Mouse (Mus musculus) hindbrain, embryonic 14.5 days (tissue): ENCODE data around the gene Ubc. TPM values are rescaled to one million over a fixed set of nuclear protein-coding genes. Genes with fewer than 3 reads are reported as not detected.
"Not testable (repeated sequence)": the region's sequence is repeated elsewhere in the genome, so short reads cannot be mapped to it uniquely, and the experiment has no call there.

Experiments
- ATAC-seq: fragments of 200-750 bp; cut with Nextera tagmentation; 2 replicates; pipeline ENCODE4 v1.8.0; 2017; ENCODE audit warnings: moderate number of reproducible peaks, mild to moderate bottlenecking, moderate TSS enrichment, moderate library complexity; ENCODE audit not compliant: low FRiP score
- DNase-seq: peaks from one replicate; pipeline ENCODE4 v3.0.0-alpha.2; 2015; ENCODE audit warnings: low spot score
- H3K27ac ChIP-seq: fragments of 300-500 bp; sonication (generic); 2 replicates; pipeline ENCODE4 v1.5.1; 2014; ENCODE audit warnings: mild to moderate bottlenecking, moderate library complexity
- H3K27me3 ChIP-seq: fragments of 300-500 bp; sonication (generic); 2 replicates; pipeline ENCODE4 v1.6.1; 2014; ENCODE audit warnings: mild to moderate bottlenecking, low read length, mixed read lengths; ENCODE audit not compliant: control insufficient read depth, insufficient read depth
- H3K36me3 ChIP-seq: fragments of 300-500 bp; sonication (generic); replicated peaks from 2 replicates; pipeline ENCODE4 v1.6.1; 2014; ENCODE audit not compliant: control insufficient read depth, insufficient read depth
- H3K4me1 ChIP-seq: fragments of 300-500 bp; sonication (generic); replicated peaks from 2 replicates; pipeline ENCODE4 v1.6.1; 2014; ENCODE audit warnings: antibody characterized with exemption, low read length, mixed read lengths; ENCODE audit not compliant: control insufficient read depth, insufficient read depth
- H3K4me2 ChIP-seq: fragments of 300-500 bp; sonication (generic); replicated peaks from 2 replicates; pipeline ENCODE4 v1.6.1; 2014; ENCODE audit warnings: mild to moderate bottlenecking, moderate library complexity
- H3K4me3 ChIP-seq: fragments of 300-500 bp; sonication (generic); replicated peaks from 2 replicates; pipeline ENCODE4 v1.5.1; 2014; ENCODE audit warnings: mild to moderate bottlenecking, low read length
- H3K9ac ChIP-seq: fragments of 300-500 bp; sonication (generic); 2 replicates; pipeline ENCODE4 v1.6.1; 2014
- H3K9me3 ChIP-seq: fragments of 300-500 bp; sonication (generic); 2 replicates; pipeline ENCODE4 v1.6.1; 2016; ENCODE audit warnings: low read length; ENCODE audit not compliant: control insufficient read depth
- WGBS: fragments of 180-500 bp; shearing (Covaris S2); extraction: QIAGEN DNeasy Blood & Tissue Kit; methylation state at CpG from one replicate; pipeline ENCODE4 v1.1.7; 2014; 5-methylcytosine and 5-hydroxymethylcytosine counted together
- polyA plus RNA-seq: library from polyadenylated mRNA; unstranded; fragments of >200 nt; fragmentation: Nextera tagmentation; extraction: Ambion mirVana; gene quantifications from 2 replicates; pipeline ENCODE4 v1.2.1, GENCODE M21; 2014

Ubc gene
- polyA plus RNA-seq, 1 experiment from 2014 or later: 1,333 TPM

DNA sequence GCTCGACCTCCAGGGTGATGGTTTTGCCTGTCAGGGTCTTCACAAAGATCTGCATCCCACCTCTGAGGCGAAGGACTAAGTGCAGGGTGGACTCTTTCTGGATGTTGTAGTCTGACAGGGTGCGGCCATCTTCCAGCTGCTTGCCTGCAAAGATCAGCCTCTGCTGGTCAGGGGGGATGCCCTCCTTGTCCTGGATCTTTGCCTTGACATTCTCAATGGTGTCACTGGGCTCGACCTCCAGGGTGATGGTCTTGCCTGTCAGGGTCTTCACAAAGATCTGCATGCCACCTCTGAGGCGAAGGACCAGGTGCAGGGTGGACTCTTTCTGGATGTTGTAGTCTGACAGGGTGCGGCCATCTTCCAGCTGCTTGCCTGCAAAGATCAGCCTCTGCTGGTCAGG, 2.7 kb downstream of the Ubc start:
- Histone ChIP-seq H3K4me1 (peaks cover 24% of the 10 kb centered on the region), H3K36me3 (peaks cover 28% of the 10 kb centered on the region)
- not testable (repeated sequence) for H3K4me3 ChIP-seq, H3K9me3 ChIP-seq, H3K27me3 ChIP-seq, H3K4me2 ChIP-seq, H3K27ac ChIP-seq, H3K9ac ChIP-seq, DNase-seq, ATAC-seq
- WGBS: 85% methylated on average over 4 of the region's 6 CpGs

- DNase-seq (no peak), ATAC-seq (no peak)
Observed at GRCm38 (mm10) chr5:125385215-125385940, 4.6 kb downstream of the Ubc start.

DNA sequence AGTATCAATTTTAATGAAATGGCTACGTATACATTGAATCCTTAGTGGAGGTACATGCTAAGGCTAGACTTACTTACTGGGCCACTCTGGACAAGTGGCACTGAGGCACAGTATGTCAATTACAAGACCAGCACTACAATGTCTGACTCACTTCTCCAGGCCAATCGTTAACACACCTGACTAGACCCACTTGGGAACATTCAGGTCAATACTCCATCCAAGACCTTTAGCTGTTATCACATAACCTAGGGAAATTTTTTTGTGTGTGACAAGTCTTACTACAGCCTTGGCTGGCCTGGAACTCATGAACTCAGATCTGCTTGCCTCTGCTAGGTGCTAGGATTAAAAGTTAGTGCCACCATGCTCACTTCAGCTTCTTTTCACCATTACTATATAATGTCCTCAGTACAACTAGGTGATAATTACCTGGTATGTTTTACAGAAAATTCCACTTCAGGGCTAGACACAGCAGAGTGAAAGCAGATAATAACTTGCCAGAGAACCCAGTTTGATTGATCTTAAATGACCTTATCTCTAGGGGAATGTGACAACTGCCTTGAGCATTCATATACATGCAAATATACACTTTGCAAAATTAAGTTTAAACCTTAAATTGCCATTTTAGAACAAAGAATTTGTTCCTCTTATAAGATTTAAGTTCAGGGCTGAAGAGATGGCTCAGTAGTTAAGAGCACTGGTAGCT, 5.3 kb downstream of the Ubc start:
- WGBS: 79% methylated on average over 2 of the region's 2 CpGs
- no peaks in the 10 kb centered on the region for H3K9me3 ChIP-seq
- H3K27me3 ChIP-seq: no peaks in the 10 kb centered on the region
- no peak overlapping the region for H3K27ac ChIP-seq
- ATAC-seq (no peak), DNase-seq (no peak)
- peaks cover 18% of the 10 kb centered on the region for H3K4me1 ChIP-seq
- H3K4me2 ChIP-seq: no peak overlapping the region
- H3K36me3 ChIP-seq: peaks cover 28% of the 10 kb centered on the region
- H3K4me3 ChIP-seq: no peak overlapping the region
- H3K9ac ChIP-seq: no peak overlapping the region

More at GRCm38 (mm10) chr5:125385215-125385940, 4.6 kb downstream of the Ubc start:
- Histone ChIP-seq H3K9me3 (no peaks in the 10 kb centered on the region), H3K36me3 (peaks cover 28% of the 10 kb centered on the region), H3K27ac (no peak overlapping the region), H3K4me3 (no peak overlapping the region), H3K4me2 (peak overlapping the region; percentile 1; the same call in 1 of the 2 replicates), H3K9ac (no peak overlapping the region), H3K27me3 (no peaks in the 10 kb centered on the region), H3K4me1 (peaks cover 22% of the 10 kb centered on the region)
- 77% methylated on average over 8 of the region's 8 CpGs for whole genome bisulfite sequencing

GRCm38 (mm10) chr5:125383637-125384420, 6.2 kb downstream of the Ubc start:
- DNase-seq (no peak), ATAC-seq (no peak)
- Histone ChIP-seq H3K4me3 (no peak overlapping the region), H3K36me3 (peaks cover 28% of the 10 kb centered on the region), H3K9ac (no peak overlapping the region), H3K4me2 (no peak overlapping the region), H3K9me3 (no peaks in the 10 kb centered on the region), H3K4me1 (peaks cover 18% of the 10 kb centered on the region), H3K27me3 (no peaks in the 10 kb centered on the region), H3K27ac (no peak overlapping the region)
- WGBS: 79% methylated on average over 3 of the region's 3 CpGs

DNA sequence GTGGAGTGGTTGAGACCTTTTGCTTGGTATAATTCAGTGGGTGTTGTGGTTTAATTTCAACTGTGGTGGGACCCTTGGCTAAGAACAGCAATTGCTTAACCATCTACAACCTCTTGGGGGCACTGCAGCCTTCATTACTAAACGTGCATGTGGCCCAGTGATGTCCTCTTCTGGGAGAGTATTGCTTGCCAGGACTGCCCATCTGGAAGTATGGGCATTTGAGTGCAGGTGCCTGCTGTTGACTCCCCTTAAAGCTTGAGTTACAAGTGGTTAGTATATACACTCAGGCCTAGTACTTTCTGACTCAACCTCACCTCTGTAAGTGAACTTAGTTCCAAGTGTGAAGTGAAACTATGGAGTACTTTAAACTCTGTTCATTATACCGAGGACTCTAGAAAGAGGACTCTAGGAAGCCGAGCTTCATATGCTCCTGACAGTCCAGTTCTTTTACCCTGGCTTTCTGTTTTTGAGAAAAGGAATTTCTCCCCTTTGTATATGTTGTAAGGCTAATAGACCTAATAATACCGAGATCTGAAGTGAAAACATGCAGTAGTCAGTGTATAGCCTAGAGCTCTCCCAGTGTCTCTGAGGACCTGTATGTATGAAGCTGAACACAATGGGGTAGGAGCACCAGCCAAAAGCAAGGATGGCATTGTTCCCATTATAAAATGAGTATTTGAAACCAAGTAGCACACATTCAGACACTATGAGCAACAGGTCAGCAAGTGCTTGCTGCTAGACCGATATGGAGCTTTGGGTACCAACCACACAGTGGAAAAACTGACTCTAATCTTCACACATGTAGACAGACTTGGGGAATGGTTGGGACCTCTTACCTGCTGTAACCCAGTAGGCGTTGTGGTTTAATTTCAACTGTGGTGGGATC, 7.1 kb downstream of the Ubc start:
- peaks cover 28% of the 10 kb centered on the region for H3K36me3 ChIP-seq
- peaks cover 18% of the 10 kb centered on the region for H3K4me1 ChIP-seq
- no peak overlapping the region for H3K4me3 ChIP-seq
- no peak overlapping the region for H3K9ac ChIP-seq
- ATAC-seq: peak; percentile 27; the same call in 1 of the 2 replicates
- no peaks in the 10 kb centered on the region for H3K9me3 ChIP-seq
- no peaks in the 10 kb centered on the region for H3K27me3 ChIP-seq
- peak; percentile 69 for DNase-seq
- 49% methylated on average over 6 of the region's 6 CpGs for WGBS
- no peak overlapping the region for H3K27ac ChIP-seq
- no peak overlapping the region for H3K4me2 ChIP-seq

DNA sequence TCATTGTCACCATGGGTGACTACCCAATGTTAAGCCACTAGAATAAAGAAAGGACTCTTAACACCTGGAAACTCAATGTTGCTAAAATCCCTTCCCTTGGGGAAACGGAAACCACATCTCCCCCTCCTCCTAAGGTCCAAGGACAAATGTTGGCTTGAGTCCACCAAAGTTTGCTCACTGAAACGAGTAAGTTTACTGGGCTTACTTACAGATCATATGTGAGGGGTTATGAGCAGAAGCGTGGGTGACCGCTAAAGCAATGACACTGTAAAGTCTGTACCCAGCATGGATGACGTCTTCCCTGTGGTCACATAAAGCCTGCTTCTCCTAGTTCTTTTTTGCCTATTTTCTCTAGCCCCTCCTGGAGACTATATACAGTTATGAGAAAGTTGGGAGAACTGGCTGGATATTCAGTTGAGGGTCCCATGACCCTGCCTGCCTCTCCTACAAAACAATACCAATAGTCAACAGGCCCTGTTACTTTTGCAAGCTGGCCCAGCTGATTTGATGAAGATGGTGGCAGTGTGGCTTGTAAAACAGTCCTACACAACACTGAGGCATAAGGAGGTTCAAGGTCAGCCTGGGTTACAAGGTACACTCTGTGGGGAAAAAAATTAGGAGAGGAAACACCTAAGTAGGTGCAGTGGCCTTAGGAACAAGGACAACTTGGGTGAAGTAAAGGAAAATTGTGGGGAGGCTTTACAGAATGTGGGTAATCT, 7.9 kb downstream of the Ubc start:
- H3K4me2 ChIP-seq: no peak overlapping the region
- DNase-seq (no peak), ATAC-seq (no peak)
- no peak overlapping the region for H3K27ac ChIP-seq
- H3K9me3 ChIP-seq: no peaks in the 10 kb centered on the region
- no peak overlapping the region for H3K9ac ChIP-seq
- peaks cover 28% of the 10 kb centered on the region for H3K36me3 ChIP-seq
- 81% methylated on average over 5 of the region's 5 CpGs for WGBS
- no peak overlapping the region for H3K4me3 ChIP-seq
- no peaks in the 10 kb centered on the region for H3K27me3 ChIP-seq
- H3K4me1 ChIP-seq: peaks cover 18% of the 10 kb centered on the region

GRCm38 (mm10) chr5:125378919-125379318, 11.1 kb downstream of the Ubc start:
- Histone ChIP-seq H3K4me2 (no peak overlapping the region), H3K4me1 (no peaks in the 10 kb centered on the region), H3K27ac (no peak overlapping the region), H3K36me3 (peaks cover 6% of the 10 kb centered on the region; the same call in 1 of the 2 replicates), H3K9ac (no peak overlapping the region), H3K27me3 (no peaks in the 10 kb centered on the region), H3K4me3 (no peak overlapping the region), H3K9me3 (no peaks in the 10 kb centered on the region)
- WGBS: 86% methylated on average over 5 of the region's 5 CpGs
- DNase-seq: no peak
- ATAC-seq: no peak

DNA sequence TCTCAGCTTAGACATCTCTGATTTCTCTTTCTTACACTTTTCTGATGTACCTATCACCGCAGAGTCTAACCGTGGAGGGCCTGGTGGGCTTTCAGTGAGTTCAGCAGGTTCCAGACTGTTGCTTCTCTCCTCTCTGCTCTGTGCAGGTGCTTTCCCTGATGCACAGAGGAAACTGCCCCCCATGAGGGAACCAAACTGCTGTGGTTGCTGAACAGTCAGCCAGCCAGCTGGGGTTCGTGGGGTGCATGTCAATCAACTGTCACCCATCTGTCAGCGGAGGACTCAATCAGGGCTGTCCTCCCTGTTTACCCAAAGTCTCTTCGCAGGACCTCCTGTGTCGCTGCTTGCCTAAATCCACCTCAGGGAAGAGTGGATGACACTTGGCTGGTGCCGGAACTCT, 12.8 kb downstream of the Ubc start:
- Histone ChIP-seq H3K27ac (no peak overlapping the region), H3K36me3 (no peaks in the 10 kb centered on the region), H3K4me1 (no peaks in the 10 kb centered on the region), H3K9me3 (no peaks in the 10 kb centered on the region), H3K4me2 (no peak overlapping the region), H3K9ac (no peak overlapping the region), H3K27me3 (no peaks in the 10 kb centered on the region), H3K4me3 (no peak overlapping the region)
- ATAC-seq (no peak), DNase-seq (no peak)
- 66% methylated on average over 7 of the region's 7 CpGs for WGBS
